Mouse (Mus musculus): ENCODE measurements around the gene Olfr1367. TPM values are rescaled to one million over a fixed set of nuclear protein-coding genes. Genes with fewer than 3 reads are reported as not detected.
"Not testable (repeated sequence)": the region's sequence is repeated elsewhere in the genome, so short reads cannot be mapped to it uniquely, and the experiment has no call there.

Gene Olfr1367
- polyA plus RNA-seq, 1 experiment from 2014 or later: not detected

GRCm38 (mm10) chr13:21366635-21367034 lies 19.9 kb downstream of the Olfr1367 start:
- WGBS: 82% methylated on average over 6 of the region's 6 CpGs
- peaks cover 44% of the 10 kb centered on the region for H3K36me3 ChIP-seq (ENCODE audit: control insufficient read depth, insufficient read depth, low read length)
- peaks cover 25% of the 10 kb centered on the region for H3K4me1 ChIP-seq (ENCODE audit: control insufficient read depth, insufficient read depth, low read length)
- no peak overlapping the region for H3K27ac ChIP-seq (replicated peaks; ENCODE audit: low read depth, low read length)
- ATAC-seq (ENCODE audit: low FRiP score, low TSS enrichment) (no peak), DNase-seq (no peak)
- no peak overlapping the region for H3K4me2 ChIP-seq (ENCODE audit: low read length)
- H3K27me3 ChIP-seq (ENCODE audit: control insufficient read depth, insufficient read depth, low read length): no peaks in the 10 kb centered on the region
- H3K9me3 ChIP-seq (ENCODE audit: control insufficient read depth, low read length): no peaks in the 10 kb centered on the region
- no peak overlapping the region for H3K4me3 ChIP-seq (replicated peaks; ENCODE audit: low read depth, low read length)
- no peak overlapping the region for H3K9ac ChIP-seq (replicated peaks; ENCODE audit: low read length)

GRCm38 (mm10) chr13:21372700-21373099 lies 26.0 kb downstream of the Olfr1367 start:
- WGBS: 96% methylated on average over 2 of the region's 2 CpGs
- Histone ChIP-seq H3K9me3 (ENCODE audit: control insufficient read depth, low read length) (no peaks in the 10 kb centered on the region), H3K4me3 (replicated peaks; ENCODE audit: low read depth, low read length) (no peak overlapping the region), H3K9ac (replicated peaks; ENCODE audit: low read length) (no peak overlapping the region), H3K36me3 (ENCODE audit: control insufficient read depth, insufficient read depth, low read length) (peaks cover 38% of the 10 kb centered on the region), H3K27ac (replicated peaks; ENCODE audit: low read depth, low read length) (no peak overlapping the region), H3K4me2 (ENCODE audit: low read length) (no peak overlapping the region), H3K4me1 (ENCODE audit: control insufficient read depth, insufficient read depth, low read length) (no peaks in the 10 kb centered on the region), H3K27me3 (ENCODE audit: control insufficient read depth, insufficient read depth, low read length) (no peaks in the 10 kb centered on the region)
- ATAC-seq (ENCODE audit: low FRiP score, low TSS enrichment) (no peak), DNase-seq (no peak)

GRCm38 (mm10) chr13:21377773-21378172 lies 31.1 kb downstream of the Olfr1367 start:
- Histone ChIP-seq H3K27ac (replicated peaks; ENCODE audit: low read depth, low read length) (no peak overlapping the region), H3K4me1 (ENCODE audit: control insufficient read depth, insufficient read depth, low read length) (no peaks in the 10 kb centered on the region), H3K9me3 (ENCODE audit: control insufficient read depth, low read length) (no peaks in the 10 kb centered on the region), H3K9ac (replicated peaks; ENCODE audit: low read length) (no peak overlapping the region), H3K36me3 (ENCODE audit: control insufficient read depth, insufficient read depth, low read length) (no peaks in the 10 kb centered on the region), H3K27me3 (ENCODE audit: control insufficient read depth, insufficient read depth, low read length) (no peaks in the 10 kb centered on the region), H3K4me2 (ENCODE audit: low read length) (no peak overlapping the region), H3K4me3 (replicated peaks; ENCODE audit: low read depth, low read length) (no peak overlapping the region)
- 88% methylated on average over 2 of the region's 2 CpGs for WGBS
- DNase-seq (no peak), ATAC-seq (ENCODE audit: low FRiP score, low TSS enrichment) (no peak)

GRCm38 (mm10) chr13:21395211-21395610 lies 48.5 kb downstream of the Olfr1367 start:
- WGBS: 93% methylated on average over 1 of the region's 1 CpGs
- DNase-seq: no peak
- no peak for ATAC-seq (ENCODE audit: low FRiP score, low TSS enrichment)
- H3K4me1 ChIP-seq (ENCODE audit: control insufficient read depth, insufficient read depth, low read length): no peaks in the 10 kb centered on the region
- H3K9ac ChIP-seq (replicated peaks; ENCODE audit: low read length): no peak overlapping the region
- no peak overlapping the region for H3K27ac ChIP-seq (replicated peaks; ENCODE audit: low read depth, low read length)
- no peak overlapping the region for H3K4me3 ChIP-seq (replicated peaks; ENCODE audit: low read depth, low read length)
- H3K36me3 ChIP-seq (ENCODE audit: control insufficient read depth, insufficient read depth, low read length): peaks cover 70% of the 10 kb centered on the region
- H3K27me3 ChIP-seq (ENCODE audit: control insufficient read depth, insufficient read depth, low read length): no peaks in the 10 kb centered on the region
- no peak overlapping the region for H3K4me2 ChIP-seq (ENCODE audit: low read length)
- H3K9me3 ChIP-seq (ENCODE audit: control insufficient read depth, low read length): no peaks in the 10 kb centered on the region

DNA sequence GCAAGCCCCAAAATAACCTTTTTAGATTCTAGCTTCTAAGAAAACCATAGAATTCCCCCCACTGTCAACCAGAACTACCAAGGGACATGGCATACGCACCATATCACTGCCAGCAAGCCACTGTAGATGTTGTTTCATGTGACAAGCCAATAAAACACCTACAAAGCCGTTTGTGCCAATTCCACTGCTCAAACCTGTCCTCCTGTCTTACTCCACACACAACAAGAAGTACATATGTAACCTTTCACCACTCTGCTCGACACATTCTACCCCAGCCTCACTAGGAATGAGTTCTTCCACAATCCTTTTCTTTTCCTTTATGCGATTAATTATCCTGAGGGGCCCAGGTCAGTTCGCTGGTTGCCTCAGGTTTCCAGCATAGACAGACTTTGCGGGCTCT lies 48.9 kb downstream of the Olfr1367 start:
- H3K9me3 ChIP-seq (ENCODE audit: control insufficient read depth, low read length): no peaks in the 10 kb centered on the region
- peaks cover under 1% of the 10 kb centered on the region for H3K4me1 ChIP-seq (ENCODE audit: control insufficient read depth, insufficient read depth, low read length)
- no peak overlapping the region for H3K4me3 ChIP-seq (replicated peaks; ENCODE audit: low read depth, low read length)
- WGBS: 93% methylated on average over 6 of the region's 6 CpGs
- no peaks in the 10 kb centered on the region for H3K27me3 ChIP-seq (ENCODE audit: control insufficient read depth, insufficient read depth, low read length)
- peaks cover 66% of the 10 kb centered on the region for H3K36me3 ChIP-seq (ENCODE audit: control insufficient read depth, insufficient read depth, low read length)
- no peak for ATAC-seq (ENCODE audit: low FRiP score, low TSS enrichment)
- H3K9ac ChIP-seq (replicated peaks; ENCODE audit: low read length): no peak overlapping the region
- no peak overlapping the region for H3K4me2 ChIP-seq (ENCODE audit: low read length)
- no peak for DNase-seq
- H3K27ac ChIP-seq (replicated peaks; ENCODE audit: low read depth, low read length): no peak overlapping the region

DNA sequence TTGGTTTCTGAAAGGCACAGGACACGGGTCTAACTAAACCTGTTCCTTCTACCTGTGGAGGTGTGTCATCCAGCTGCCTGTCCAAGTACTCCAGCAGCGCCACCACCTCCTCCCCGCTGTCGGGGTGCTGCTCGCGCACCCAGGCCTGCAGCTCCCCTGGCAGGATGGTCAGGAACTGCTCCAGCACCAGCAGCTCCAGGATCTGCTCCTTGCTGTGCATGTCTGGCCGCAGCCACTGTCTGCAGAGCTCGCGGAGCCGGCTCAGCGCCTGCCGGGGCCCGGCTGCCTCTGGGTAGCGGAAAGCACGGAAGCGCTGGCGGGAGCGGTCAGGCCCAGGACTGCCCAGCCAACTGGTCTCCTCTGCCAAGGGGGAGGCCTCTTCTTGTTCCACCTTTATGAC lies 49.3 kb downstream of the Olfr1367 start:
- WGBS: 94% methylated on average over 14 of the region's 18 CpGs
- not testable (repeated sequence) for H3K27ac ChIP-seq (replicated peaks; ENCODE audit: low read depth, low read length); H3K4me3 ChIP-seq (replicated peaks; ENCODE audit: low read depth, low read length); DNase-seq; H3K4me1 ChIP-seq (ENCODE audit: control insufficient read depth, insufficient read depth, low read length); H3K27me3 ChIP-seq (ENCODE audit: control insufficient read depth, insufficient read depth, low read length); H3K9me3 ChIP-seq (ENCODE audit: control insufficient read depth, low read length); H3K4me2 ChIP-seq (ENCODE audit: low read length); H3K9ac ChIP-seq (replicated peaks; ENCODE audit: low read length); ATAC-seq (ENCODE audit: low FRiP score, low TSS enrichment)
- peaks cover 62% of the 10 kb centered on the region for H3K36me3 ChIP-seq (ENCODE audit: control insufficient read depth, insufficient read depth, low read length)

GRCm38 (mm10) chr13:21397486-21397885 lies 50.8 kb downstream of the Olfr1367 start:
- WGBS: 97% methylated on average over 2 of the region's 2 CpGs
- ATAC-seq (ENCODE audit: low FRiP score, low TSS enrichment) (no peak), DNase-seq (no peak)
- Histone ChIP-seq H3K4me3 (replicated peaks; ENCODE audit: low read depth, low read length) (no peak overlapping the region), H3K9me3 (ENCODE audit: control insufficient read depth, low read length) (no peaks in the 10 kb centered on the region), H3K27me3 (ENCODE audit: control insufficient read depth, insufficient read depth, low read length) (no peaks in the 10 kb centered on the region), H3K4me2 (ENCODE audit: low read length) (no peak overlapping the region), H3K9ac (replicated peaks; ENCODE audit: low read length) (no peak overlapping the region), H3K27ac (replicated peaks; ENCODE audit: low read depth, low read length) (no peak overlapping the region), H3K36me3 (ENCODE audit: control insufficient read depth, insufficient read depth, low read length) (peaks cover 49% of the 10 kb centered on the region), H3K4me1 (ENCODE audit: control insufficient read depth, insufficient read depth, low read length) (peaks cover 14% of the 10 kb centered on the region)

Small RNA genes lying within 50 kb of the gene (microRNA-seq; reads per million reads assigned to microRNA genes)
- not detected for gene Mir6942

Other genes starting within 250 kb of the Olfr1367 start
- gene Olfr1369-ps1, start 235.4 kb upstream of the Olfr1367 start, polyA plus RNA-seq (2014; fragmentation: Nextera tagmentation; extraction: Ambion mirVana): not detected in 2 replicates
- gene Olfr263, start 217.3 kb upstream of the Olfr1367 start, polyA plus RNA-seq (2014; fragmentation: Nextera tagmentation; extraction: Ambion mirVana): not detected in 2 replicates
- not detected in 2 replicates for gene Olfr1368, start 201.0 kb upstream of the Olfr1367 start, polyA plus RNA-seq (2014; fragmentation: Nextera tagmentation; extraction: Ambion mirVana)
- 78.2 and 84.3 TPM in 2 replicates for gene Trim27, start 167.5 kb upstream of the Olfr1367 start, polyA plus RNA-seq (2014; fragmentation: Nextera tagmentation; extraction: Ambion mirVana)
- gene Gpx5, start 54.2 kb upstream of the Olfr1367 start, polyA plus RNA-seq (2014; fragmentation: Nextera tagmentation; extraction: Ambion mirVana): not detected in 2 replicates
- not detected in 2 replicates for gene Gpx6, start 34.8 kb upstream of the Olfr1367 start, polyA plus RNA-seq (2014; fragmentation: Nextera tagmentation; extraction: Ambion mirVana)
- gene Zscan12, start 15.9 kb downstream of the Olfr1367 start, polyA plus RNA-seq (2014; fragmentation: Nextera tagmentation; extraction: Ambion mirVana): 11.8 and 15.9 TPM in 2 replicates
- 61.8 and 69.9 TPM in 2 replicates for gene Zkscan3, start 55.8 kb downstream of the Olfr1367 start, polyA plus RNA-seq (2014; fragmentation: Nextera tagmentation; extraction: Ambion mirVana)
- gene Pgbd1, start 94.1 kb downstream of the Olfr1367 start, polyA plus RNA-seq (2014; fragmentation: Nextera tagmentation; extraction: Ambion mirVana): 3.9 and 5.2 TPM in 2 replicates
- gene Zscan26, start 106.8 kb downstream of the Olfr1367 start, polyA plus RNA-seq (2014; fragmentation: Nextera tagmentation; extraction: Ambion mirVana): 15.7 and 17.6 TPM in 2 replicates
- gene Nkapl, start 121.6 kb downstream of the Olfr1367 start, polyA plus RNA-seq (2014; fragmentation: Nextera tagmentation; extraction: Ambion mirVana): 3.2 and 5.1 TPM in 2 replicates
- gene Zkscan4, start 132.0 kb downstream of the Olfr1367 start, polyA plus RNA-seq (2014; fragmentation: Nextera tagmentation; extraction: Ambion mirVana): 8.8 and 9.7 TPM in 2 replicates
- not detected in 2 replicates for gene Gm10065, start 132.5 kb downstream of the Olfr1367 start, polyA plus RNA-seq (2014; fragmentation: Nextera tagmentation; extraction: Ambion mirVana)
- 0.34 and 0.54 TPM in 2 replicates for gene AK157302, start 148.3 kb downstream of the Olfr1367 start, polyA plus RNA-seq (2014; fragmentation: Nextera tagmentation; extraction: Ambion mirVana)
- 4.7 and 6.6 TPM in 2 replicates for gene Gm11273, start 154.5 kb downstream of the Olfr1367 start, polyA plus RNA-seq (2014; fragmentation: Nextera tagmentation; extraction: Ambion mirVana)
- 6.1 and 10.9 TPM in 2 replicates for gene Zkscan8, start 184.2 kb downstream of the Olfr1367 start, polyA plus RNA-seq (2014; fragmentation: Nextera tagmentation; extraction: Ambion mirVana)
- 0.07 and 0.20 TPM in 2 replicates for gene Olfr1366, start 195.9 kb downstream of the Olfr1367 start, polyA plus RNA-seq (2014; fragmentation: Nextera tagmentation; extraction: Ambion mirVana)
- 0.05 and 0.13 TPM in 2 replicates for gene Olfr1535, start 213.0 kb downstream of the Olfr1367 start, polyA plus RNA-seq (2014; fragmentation: Nextera tagmentation; extraction: Ambion mirVana)
- not detected in 2 replicates for gene Olfr1364, start 234.8 kb downstream of the Olfr1367 start, polyA plus RNA-seq (2014; fragmentation: Nextera tagmentation; extraction: Ambion mirVana)